Mouse (Mus musculus) liver, postnatal 0 days (tissue): Measurements from ENCODE around the gene Pip4k2a.

ENCODE experiments used
- CTCF ChIP-seq: sonication (generic); IDR thresholded peaks from 2 replicates; pipeline ENCODE4 v1.5.1; 2016; ENCODE audit warnings: antibody characterized with exemption, low read depth
- EP300 ChIP-seq: IDR thresholded peaks from 2 replicates; pipeline ENCODE4 v1.6.1; 2016; ENCODE audit warnings: antibody characterized with exemption, low read depth, mild to moderate bottlenecking

GRCm38 (mm10) chr2:18948741-18949140 lies 49.2 kb downstream of the Pip4k2a start:
- TF ChIP-seq CTCF: no peak
- TF ChIP-seq EP300: no peak
